Mouse (Mus musculus): ENCODE data around the gene Fam184a. TPM values are rescaled to one million over a fixed set of nuclear protein-coding genes. Genes with fewer than 3 reads are reported as not detected.

Gene Fam184a
- polyA plus RNA-seq, 1 experiment from 2014 or later, result 10.6 TPM

Other genes starting within 250 kb of the Fam184a start
- 112 and 113 TPM in 2 replicates for gene Asf1a, start 154.4 kb downstream of the Fam184a start, polyA plus RNA-seq (2015; fragmentation: Nextera tagmentation; extraction: Ambion mirVana)
- 9.8 and 10.4 TPM in 2 replicates for gene Mcm9, start 120.7 kb downstream of the Fam184a start, polyA plus RNA-seq (2015; fragmentation: Nextera tagmentation; extraction: Ambion mirVana)